Mouse (Mus musculus) erythroblast, embryonic 14.5 days (primary cell): ENCODE results near the gene Spock3.

Source experiments
- GATA1 ChIP-seq: IDR thresholded peaks from 2 replicates; pipeline ENCODE4 v1.6.1; 2012; ENCODE audit warnings: low read length, inconsistent platforms, mixed read lengths
- TAL1 ChIP-seq: IDR thresholded peaks from 3 replicates; pipeline ENCODE4 v1.6.1; 2012; ENCODE audit warnings: low read length, inconsistent platforms, mixed read lengths

GRCm38 (mm10) chr8:62951173-62952134 is 645 bp downstream of the Spock3 start:
- TF ChIP-seq GATA1, result no peak
- TF ChIP-seq TAL1, result no peak
